Mouse (Mus musculus) forebrain, embryonic 14.5 days (tissue): ENCODE measurements around the gene Cmya5. TPM values are rescaled to one million over a fixed set of nuclear protein-coding genes. Genes with fewer than 3 reads are reported as not detected.

Experiments used
- ATAC-seq: fragments of 200-750 bp; cut with Nextera tagmentation; 2 replicates; pipeline ENCODE4 v1.8.0; 2017; ENCODE audit warnings: mild to moderate bottlenecking, moderate library complexity
- DNase-seq: peaks from one replicate; pipeline ENCODE4 v3.0.0-alpha.2; 2015; ENCODE audit warnings: low spot score
- H3K27ac ChIP-seq: fragments of 300-500 bp; sonication (generic); 2 replicates; pipeline ENCODE4 v1.5.1; 2014; ENCODE audit warnings: low read depth, mild to moderate bottlenecking, control low read depth, low read length, moderate library complexity
- H3K27me3 ChIP-seq: fragments of 300-500 bp; sonication (generic); replicated peaks from 2 replicates; pipeline ENCODE4 v1.6.1; 2014; ENCODE audit warnings: low read length, control low read depth, mixed read lengths; ENCODE audit not compliant: control insufficient read depth, insufficient read depth
- H3K36me3 ChIP-seq: fragments of 300-500 bp; sonication (generic); 2 replicates; pipeline ENCODE4 v1.6.1; 2014; ENCODE audit warnings: low read length, control low read depth; ENCODE audit not compliant: control insufficient read depth, insufficient read depth
- H3K4me1 ChIP-seq: fragments of 300-500 bp; sonication (generic); 2 replicates; pipeline ENCODE4 v1.6.1; 2014; ENCODE audit warnings: antibody characterized with exemption, low read length, control low read depth; ENCODE audit not compliant: control insufficient read depth, insufficient read depth
- H3K4me2 ChIP-seq: fragments of 300-500 bp; sonication (generic); 2 replicates; pipeline ENCODE4 v1.6.1; 2014; ENCODE audit warnings: mild to moderate bottlenecking, control low read depth, low read length
- H3K4me3 ChIP-seq: fragments of 300-500 bp; sonication (generic); 2 replicates; pipeline ENCODE4 v1.5.1; 2014; ENCODE audit warnings: low read depth, low read length, control low read depth
- H3K9ac ChIP-seq: fragments of 300-500 bp; sonication (generic); 2 replicates; pipeline ENCODE4 v1.6.1; 2014; ENCODE audit warnings: mild to moderate bottlenecking, low read length, control low read depth, moderate library complexity
- H3K9me3 ChIP-seq: fragments of 300-500 bp; sonication (generic); replicated peaks from 2 replicates; pipeline ENCODE4 v1.6.1; 2016; ENCODE audit warnings: low read length, control low read depth, mixed read lengths; ENCODE audit not compliant: control insufficient read depth
- WGBS: fragments of 180-500 bp; shearing (Covaris S2); extraction: QIAGEN DNeasy Blood & Tissue Kit; methylation state at CpG from one replicate; pipeline ENCODE4 v1.1.7; 2014; 5-methylcytosine and 5-hydroxymethylcytosine counted together
- polyA plus RNA-seq: library from polyadenylated mRNA; unstranded; fragments of >200 nt; fragmentation: Nextera tagmentation; extraction: Ambion mirVana; gene quantifications from 2 replicates; pipeline ENCODE4 v1.2.1, GENCODE M21; 2014

The Cmya5 gene
- polyA plus RNA-seq, 1 experiment from 2014 or later: 0.17 TPM

GRCm38 (mm10) chr13:93004003-93004402 lies 140.5 kb downstream of the Cmya5 start:
- Histone ChIP-seq H3K9ac (no peak overlapping the region), H3K36me3 (no peaks in the 10 kb centered on the region), H3K4me3 (no peak overlapping the region), H3K27me3 (no peaks in the 10 kb centered on the region), H3K4me2 (no peak overlapping the region), H3K9me3 (no peaks in the 10 kb centered on the region), H3K4me1 (peaks cover 2% of the 10 kb centered on the region), H3K27ac (no peak overlapping the region)
- DNase-seq: peak; percentile 30
- 78% methylated on average over 6 of the region's 6 CpGs for WGBS
- no peak for ATAC-seq

DNA sequence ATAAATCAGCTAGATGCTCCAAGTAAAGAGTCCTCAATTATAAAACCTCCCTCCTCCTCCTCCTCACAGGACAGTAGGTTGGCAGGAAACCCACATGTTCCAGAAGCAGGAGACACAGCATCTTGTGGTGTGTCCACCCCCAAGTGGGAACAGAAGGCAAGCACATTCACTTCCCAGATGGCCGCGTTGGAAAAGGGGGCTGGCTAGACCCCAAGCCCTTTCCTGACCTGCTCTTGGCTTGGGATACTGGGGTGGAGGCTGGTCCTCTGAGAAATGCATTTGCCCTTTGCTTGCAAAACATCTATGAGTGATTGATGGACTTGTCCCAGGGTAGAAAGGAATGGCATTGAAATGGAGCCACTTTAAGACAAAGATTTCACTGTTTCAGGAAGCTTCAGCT lies 142.1 kb downstream of the Cmya5 start:
- 80% methylated on average over 2 of the region's 2 CpGs for WGBS
- H3K27me3 ChIP-seq: no peaks in the 10 kb centered on the region
- no peak overlapping the region for H3K4me2 ChIP-seq
- H3K4me1 ChIP-seq: peaks cover 2% of the 10 kb centered on the region
- H3K27ac ChIP-seq: no peak overlapping the region
- H3K9me3 ChIP-seq: no peaks in the 10 kb centered on the region
- ATAC-seq: no peak
- no peak overlapping the region for H3K9ac ChIP-seq
- DNase-seq: no peak
- H3K36me3 ChIP-seq: no peaks in the 10 kb centered on the region
- H3K4me3 ChIP-seq: no peak overlapping the region

GRCm38 (mm10) chr13:93000640-93001351 lies 143.7 kb downstream of the Cmya5 start:
- no peak overlapping the region for H3K9ac ChIP-seq
- ATAC-seq (peak; percentile 61), DNase-seq (peak; percentile 50)
- WGBS: 59% methylated on average over 12 of the region's 12 CpGs
- no peaks in the 10 kb centered on the region for H3K9me3 ChIP-seq
- H3K27me3 ChIP-seq: no peaks in the 10 kb centered on the region
- peaks cover 2% of the 10 kb centered on the region for H3K4me1 ChIP-seq
- no peak overlapping the region for H3K4me2 ChIP-seq
- no peaks in the 10 kb centered on the region for H3K36me3 ChIP-seq
- H3K27ac ChIP-seq: peak overlapping the region; percentile 33; the same call in 1 of the 2 replicates
- no peak overlapping the region for H3K4me3 ChIP-seq

DNA sequence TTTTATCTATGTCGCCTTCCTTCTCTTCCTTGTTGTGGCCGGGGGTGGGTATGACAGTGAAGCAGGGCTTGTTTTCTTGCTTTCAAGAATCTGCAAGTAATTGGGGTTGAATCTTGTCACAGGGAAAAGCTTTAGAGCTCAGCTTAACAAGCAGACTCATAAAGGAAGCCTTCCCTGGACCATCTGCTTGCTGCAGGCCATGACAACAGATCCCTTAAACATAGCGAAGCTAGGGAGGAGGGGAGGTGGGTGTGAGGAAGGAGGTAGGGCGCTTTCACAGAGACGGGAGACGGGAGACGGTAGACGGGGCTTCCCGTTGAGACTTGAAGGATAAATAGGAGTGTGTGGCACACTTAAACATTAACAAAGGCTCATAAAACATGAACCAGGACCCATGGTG lies 144.7 kb downstream of the Cmya5 start:
- ATAC-seq: peak; percentile 82

GRCm38 (mm10) chr13:92994743-92995142 lies 149.8 kb downstream of the Cmya5 start:
- Histone ChIP-seq H3K9me3 (no peaks in the 10 kb centered on the region), H3K4me1 (no peaks in the 10 kb centered on the region), H3K36me3 (no peaks in the 10 kb centered on the region), H3K27ac (no peak overlapping the region), H3K27me3 (no peaks in the 10 kb centered on the region), H3K4me3 (no peak overlapping the region), H3K9ac (no peak overlapping the region), H3K4me2 (no peak overlapping the region)
- no peak for ATAC-seq
- DNase-seq: no peak

More for the DNA sequence above, 144.7 kb downstream of the Cmya5 start:
- 47% methylated on average over 9 of the region's 9 CpGs for WGBS
- Histone ChIP-seq H3K4me2 (no peak overlapping the region), H3K9ac (no peak overlapping the region), H3K4me3 (no peak overlapping the region), H3K4me1 (peaks cover 2% of the 10 kb centered on the region), H3K27ac (no peak overlapping the region), H3K36me3 (no peaks in the 10 kb centered on the region), H3K27me3 (no peaks in the 10 kb centered on the region), H3K9me3 (no peaks in the 10 kb centered on the region)
- DNase-seq: peak; percentile 62

DNA sequence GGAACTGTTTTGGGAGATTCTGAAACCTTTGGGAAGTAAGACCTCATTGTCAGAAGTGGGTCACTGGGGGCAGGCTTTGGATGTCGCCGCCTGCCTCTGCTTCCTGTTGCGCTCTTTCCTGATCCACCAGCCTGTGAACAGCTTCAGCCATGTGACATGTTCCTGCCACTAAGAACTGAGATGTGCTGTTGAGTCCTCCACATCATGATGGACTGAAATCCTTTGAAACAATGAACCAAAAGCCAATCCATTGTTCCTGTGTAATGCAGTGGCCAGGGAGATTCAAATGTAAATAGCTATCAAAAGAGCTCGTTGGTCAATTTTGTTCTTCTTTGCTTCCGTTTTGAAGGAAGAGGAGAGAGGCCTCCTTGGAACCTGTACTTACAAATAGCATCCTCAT lies 151.7 kb downstream of the Cmya5 start:
- no peak overlapping the region for H3K9ac ChIP-seq
- no peaks in the 10 kb centered on the region for H3K4me1 ChIP-seq
- no peaks in the 10 kb centered on the region for H3K27me3 ChIP-seq
- no peak overlapping the region for H3K27ac ChIP-seq
- H3K36me3 ChIP-seq: no peaks in the 10 kb centered on the region
- no peak overlapping the region for H3K4me3 ChIP-seq
- ATAC-seq: no peak
- 66% methylated on average over 5 of the region's 5 CpGs for WGBS
- no peak overlapping the region for H3K4me2 ChIP-seq
- no peaks in the 10 kb centered on the region for H3K9me3 ChIP-seq
- DNase-seq: no peak

Other genes with a start within 250 kb of the Cmya5 start
- 48.5 and 48.8 TPM in 2 replicates for gene Tent2, start 47.7 kb upstream of the Cmya5 start, polyA plus RNA-seq
- gene Homer1, start 154.9 kb upstream of the Cmya5 start, polyA plus RNA-seq: 14.5 and 16.8 TPM in 2 replicates